Mouse (Mus musculus): Measurements from ENCODE around the gene Sars. TPM values are rescaled to one million over a fixed set of nuclear protein-coding genes. Genes with fewer than 3 reads are reported as not detected.

Gene Sars
- polyA plus RNA-seq, 1 experiment from 2014 or later, result 116 TPM

GRCm38 (mm10) chr3:108406306-108406885, 38.6 kb downstream of the Sars start:
- Histone ChIP-seq H3K36me3 (no peaks in the 10 kb centered on the region), H3K4me3 (no peak overlapping the region), H3K27me3 (no peaks in the 10 kb centered on the region), H3K4me1 (peaks cover 14% of the 10 kb centered on the region), H3K4me2 (no peak overlapping the region), H3K9me3 (no peaks in the 10 kb centered on the region), H3K27ac (no peak overlapping the region), H3K9ac (no peak overlapping the region)
- 88% methylated on average over 24 of the region's 24 CpGs for WGBS
- no peak for ATAC-seq (ENCODE audit: borderline replicate concordance, extremely low read depth, low FRiP score, low TSS enrichment)

GRCm38 (mm10) chr3:108405536-108406305, 39.3 kb downstream of the Sars start:
- no peak overlapping the region for H3K27ac ChIP-seq
- 49% methylated on average over 14 of the region's 14 CpGs for WGBS
- H3K4me3 ChIP-seq, result no peak overlapping the region
- no peak for ATAC-seq (ENCODE audit: borderline replicate concordance, extremely low read depth, low FRiP score, low TSS enrichment)
- H3K36me3 ChIP-seq, result no peaks in the 10 kb centered on the region
- no peak overlapping the region for H3K4me2 ChIP-seq
- no peaks in the 10 kb centered on the region for H3K27me3 ChIP-seq
- H3K9me3 ChIP-seq, result no peaks in the 10 kb centered on the region
- no peak overlapping the region for H3K9ac ChIP-seq
- peaks cover 9% of the 10 kb centered on the region for H3K4me1 ChIP-seq

GRCm38 (mm10) chr3:108402528-108402920, 42.5 kb downstream of the Sars start:
- no peak for ATAC-seq (ENCODE audit: borderline replicate concordance, extremely low read depth, low FRiP score, low TSS enrichment)
- H3K9me3 ChIP-seq, result no peaks in the 10 kb centered on the region
- no peak overlapping the region for H3K27ac ChIP-seq
- no peak overlapping the region for H3K4me2 ChIP-seq
- 82% methylated on average over 15 of the region's 15 CpGs for WGBS
- H3K36me3 ChIP-seq, result no peaks in the 10 kb centered on the region
- H3K9ac ChIP-seq, result no peak overlapping the region
- H3K4me1 ChIP-seq, result peaks cover 5% of the 10 kb centered on the region
- H3K4me3 ChIP-seq, result no peak overlapping the region
- no peaks in the 10 kb centered on the region for H3K27me3 ChIP-seq

GRCm38 (mm10) chr3:108401692-108402527, 43.1 kb downstream of the Sars start:
- Histone ChIP-seq H3K4me1 (peaks cover 5% of the 10 kb centered on the region), H3K9ac (no peak overlapping the region), H3K27me3 (no peaks in the 10 kb centered on the region), H3K4me2 (peak overlapping the region; percentile 41), H3K27ac (0 out of 2 replicates have a peak overlapping the region, but pooled peaks have one; percentile 4), H3K4me3 (0 out of 2 replicates have a peak overlapping the region, but pooled peaks have one; percentile 8), H3K36me3 (no peaks in the 10 kb centered on the region), H3K9me3 (no peaks in the 10 kb centered on the region)
- WGBS, result 30% methylated on average over 21 of the region's 22 CpGs
- ATAC-seq (ENCODE audit: borderline replicate concordance, extremely low read depth, low FRiP score, low TSS enrichment), result peak; percentile 87

GRCm38 (mm10) chr3:108400442-108400841, 44.6 kb downstream of the Sars start:
- Histone ChIP-seq H3K4me1 (peaks cover 5% of the 10 kb centered on the region), H3K27me3 (no peaks in the 10 kb centered on the region), H3K4me3 (no peak overlapping the region), H3K27ac (no peak overlapping the region), H3K9ac (no peak overlapping the region), H3K36me3 (no peaks in the 10 kb centered on the region), H3K9me3 (no peaks in the 10 kb centered on the region), H3K4me2 (no peak overlapping the region)
- 75% methylated on average over 5 of the region's 5 CpGs for WGBS
- no peak for ATAC-seq (ENCODE audit: borderline replicate concordance, extremely low read depth, low FRiP score, low TSS enrichment)

GRCm38 (mm10) chr3:108398281-108398680, 46.7 kb downstream of the Sars start:
- no peaks in the 10 kb centered on the region for H3K9me3 ChIP-seq
- H3K4me1 ChIP-seq, result peaks cover 5% of the 10 kb centered on the region
- H3K9ac ChIP-seq, result no peak overlapping the region
- no peak for ATAC-seq (ENCODE audit: borderline replicate concordance, extremely low read depth, low FRiP score, low TSS enrichment)
- no peak overlapping the region for H3K4me2 ChIP-seq
- 86% methylated on average over 9 of the region's 9 CpGs for WGBS
- no peaks in the 10 kb centered on the region for H3K27me3 ChIP-seq
- H3K36me3 ChIP-seq, result no peaks in the 10 kb centered on the region
- no peak overlapping the region for H3K27ac ChIP-seq
- H3K4me3 ChIP-seq, result no peak overlapping the region

- H3K4me3 ChIP-seq, result no peak overlapping the region
- ATAC-seq (ENCODE audit: borderline replicate concordance, extremely low read depth, low FRiP score, low TSS enrichment), result no peak
- peak overlapping the region; percentile 34 for H3K4me2 ChIP-seq
- H3K36me3 ChIP-seq, result 0 out of 2 replicates have a peak, but pooled peaks cover under 1% of the 10 kb centered on the region
- H3K27me3 ChIP-seq, result no peaks in the 10 kb centered on the region
- H3K9me3 ChIP-seq, result no peaks in the 10 kb centered on the region
- H3K27ac ChIP-seq, result no peak overlapping the region
- 52% methylated on average over 15 of the region's 15 CpGs for WGBS
- 0 out of 2 replicates have a peak overlapping the region, but pooled peaks have one; percentile 29 for H3K9ac ChIP-seq
- peaks cover 25% of the 10 kb centered on the region for H3K4me1 ChIP-seq
These were observed 52.2 kb downstream of the Sars start for GRCm38 (mm10) chr3:108392793-108393192.

- Histone ChIP-seq H3K36me3 (peaks cover 5% of the 10 kb centered on the region), H3K9me3 (no peaks in the 10 kb centered on the region), H3K9ac (peak overlapping the region; percentile 29; the same call in 1 of the 2 replicates), H3K27ac (no peak overlapping the region; the same call in 1 of the 2 replicates), H3K4me2 (peak overlapping the region; percentile 34), H3K27me3 (no peaks in the 10 kb centered on the region), H3K4me1 (peaks cover 27% of the 10 kb centered on the region), H3K4me3 (no peak overlapping the region)
- WGBS, result 13% methylated on average over 10 of the region's 10 CpGs
- ATAC-seq (ENCODE audit: borderline replicate concordance, extremely low read depth, low FRiP score, low TSS enrichment), result no peak
These were observed 52.7 kb downstream of the Sars start for GRCm38 (mm10) chr3:108392299-108392698.

- peaks cover 17% of the 10 kb centered on the region for H3K36me3 ChIP-seq
- H3K4me3 ChIP-seq, result no peak overlapping the region
- peak overlapping the region; percentile 72 for H3K27ac ChIP-seq
- 0% methylated on average over 5 of the region's 5 CpGs for WGBS
- H3K9ac ChIP-seq, result peak overlapping the region; percentile 30; the same call in 1 of the 2 replicates
- H3K9me3 ChIP-seq, result no peaks in the 10 kb centered on the region
- H3K4me2 ChIP-seq, result peak overlapping the region; percentile 28
- H3K4me1 ChIP-seq, result peaks cover 57% of the 10 kb centered on the region
- no peaks in the 10 kb centered on the region for H3K27me3 ChIP-seq
- ATAC-seq (ENCODE audit: borderline replicate concordance, extremely low read depth, low FRiP score, low TSS enrichment), result peak; percentile 41; the same call in 1 of the 2 replicates
These were observed 55.9 kb downstream of the Sars start for GRCm38 (mm10) chr3:108389111-108389545.

- peaks cover 17% of the 10 kb centered on the region for H3K36me3 ChIP-seq
- H3K9ac ChIP-seq, result no peak overlapping the region
- H3K4me2 ChIP-seq, result peak overlapping the region; percentile 75; the same call in 1 of the 2 replicates
- ATAC-seq (ENCODE audit: borderline replicate concordance, extremely low read depth, low FRiP score, low TSS enrichment), result no peak
- H3K4me3 ChIP-seq, result no peak overlapping the region
- WGBS, result 72% methylated on average over 10 of the region's 10 CpGs
- peaks cover 62% of the 10 kb centered on the region for H3K4me1 ChIP-seq
- peak overlapping the region; percentile 45; the same call in 1 of the 2 replicates for H3K27ac ChIP-seq
- H3K27me3 ChIP-seq, result no peaks in the 10 kb centered on the region
- no peaks in the 10 kb centered on the region for H3K9me3 ChIP-seq
These were observed 58.8 kb downstream of the Sars start for GRCm38 (mm10) chr3:108386186-108386585.

- Histone ChIP-seq H3K4me2 (peak overlapping the region; percentile 75), H3K27me3 (no peaks in the 10 kb centered on the region), H3K36me3 (peaks cover 17% of the 10 kb centered on the region), H3K4me1 (peaks cover 61% of the 10 kb centered on the region), H3K4me3 (peak overlapping the region; percentile 75), H3K9ac (peak overlapping the region; percentile 45), H3K27ac (peak overlapping the region; percentile 19; the same call in 1 of the 2 replicates), H3K9me3 (no peaks in the 10 kb centered on the region)
- no peak for ATAC-seq (ENCODE audit: borderline replicate concordance, extremely low read depth, low FRiP score, low TSS enrichment)
- WGBS, result 26% methylated on average over 2 of the region's 2 CpGs
These were observed 60.6 kb downstream of the Sars start for GRCm38 (mm10) chr3:108384425-108384824.
